Mouse (Mus musculus) 3T3-L1 (cell line): ENCODE measurements around the gene Mrnip.

Experiments used
- DNase-seq: peaks from one replicate; pipeline ENCODE4 v3.0.0-alpha.2; 2015; ENCODE audit warnings: low read depth, low spot score

Gene Mrnip

GRCm38 (mm10) chr11:50225611-50226378 lies 51.6 kb downstream of the Mrnip start:
- peak; percentile 49 for DNase-seq

GRCm38 (mm10) chr11:50226406-50226805 lies 52.2 kb downstream of the Mrnip start:
- no peak for DNase-seq

- no peak for DNase-seq
These were observed 53.0 kb downstream of the Mrnip start for GRCm38 (mm10) chr11:50227226-50227625.

- no peak for DNase-seq
These were observed 53.5 kb downstream of the Mrnip start for GRCm38 (mm10) chr11:50227736-50228135.

- DNase-seq: no peak
These were observed 54.5 kb downstream of the Mrnip start for GRCm38 (mm10) chr11:50228772-50229171.

GRCm38 (mm10) chr11:50229252-50229910 lies 55.1 kb downstream of the Mrnip start:
- DNase-seq: no peak

GRCm38 (mm10) chr11:50230481-50231304 lies 56.4 kb downstream of the Mrnip start:
- no peak for DNase-seq

GRCm38 (mm10) chr11:50231411-50231810 lies 57.2 kb downstream of the Mrnip start:
- peak; percentile 91 for DNase-seq

GRCm38 (mm10) chr11:50233022-50233421 lies 58.8 kb downstream of the Mrnip start:
- DNase-seq: no peak

GRCm38 (mm10) chr11:50233993-50234392 lies 59.7 kb downstream of the Mrnip start:
- no peak for DNase-seq

GRCm38 (mm10) chr11:50234606-50235005 lies 60.4 kb downstream of the Mrnip start:
- no peak for DNase-seq

GRCm38 (mm10) chr11:50236540-50236936 lies 62.3 kb downstream of the Mrnip start:
- DNase-seq: peak; percentile 54

GRCm38 (mm10) chr11:50236937-50237835 lies 62.9 kb downstream of the Mrnip start:
- no peak for DNase-seq

- DNase-seq: peak; percentile 22
These were observed 64.1 kb downstream of the Mrnip start, which contains the start of gene Ltc4s for GRCm38 (mm10) chr11:50238324-50238723. Gene Ltc4s, minus strand, starts transcription at chr11:50238616.

- no peak for DNase-seq
These were observed 64.9 kb downstream of the Mrnip start for GRCm38 (mm10) chr11:50238821-50239791.

GRCm38 (mm10) chr11:50240235-50240911 lies 66.1 kb downstream of the Mrnip start:
- no peak for DNase-seq

GRCm38 (mm10) chr11:50243926-50244325 lies 69.7 kb downstream of the Mrnip start:
- no peak for DNase-seq

GRCm38 (mm10) chr11:50245269-50245668 lies 71.0 kb downstream of the Mrnip start:
- DNase-seq: no peak

GRCm38 (mm10) chr11:50248473-50249171 lies 74.4 kb downstream of the Mrnip start:
- no peak for DNase-seq
